Mouse (Mus musculus) liver, embryonic 15.5 days (tissue): Measurements from ENCODE around the gene Gli2. TPM values are rescaled to one million over a fixed set of nuclear protein-coding genes. Genes with fewer than 3 reads are reported as not detected.

ENCODE experiments used
- ATAC-seq: fragments of 200-750 bp; cut with Nextera tagmentation; 2 replicates; pipeline ENCODE4 v1.8.0; 2017; ENCODE audit warnings: moderate number of reproducible peaks, mild to moderate bottlenecking, moderate library complexity; ENCODE audit not compliant: insufficient read depth
- H3K27ac ChIP-seq: fragments of 300-500 bp; sonication (generic); replicated peaks from 2 replicates; pipeline ENCODE4 v1.5.1; 2015; ENCODE audit warnings: mild to moderate bottlenecking, inconsistent platforms
- H3K27me3 ChIP-seq: fragments of 300-500 bp; sonication (generic); 2 replicates; pipeline ENCODE4 v1.6.1; 2015; ENCODE audit warnings: mild to moderate bottlenecking, inconsistent platforms
- H3K36me3 ChIP-seq: fragments of 300-500 bp; sonication (generic); replicated peaks from 2 replicates; pipeline ENCODE4 v1.6.1; 2015; ENCODE audit warnings: moderate library complexity, mild to moderate bottlenecking, inconsistent platforms
- H3K4me1 ChIP-seq: fragments of 300-500 bp; sonication (generic); replicated peaks from 2 replicates; pipeline ENCODE4 v1.6.1; 2015; ENCODE audit warnings: inconsistent platforms
- H3K4me2 ChIP-seq: fragments of 300-500 bp; sonication (generic); 2 replicates; pipeline ENCODE4 v1.6.1; 2015; ENCODE audit warnings: moderate library complexity, mild to moderate bottlenecking, inconsistent platforms
- H3K4me3 ChIP-seq: fragments of 300-500 bp; sonication (generic); replicated peaks from 2 replicates; pipeline ENCODE4 v1.5.1; 2015; ENCODE audit warnings: mild to moderate bottlenecking, inconsistent platforms
- H3K9ac ChIP-seq: fragments of 300-500 bp; sonication (generic); 2 replicates; pipeline ENCODE4 v1.6.1; 2015; ENCODE audit warnings: moderate library complexity, mild to moderate bottlenecking, inconsistent platforms
- H3K9me3 ChIP-seq: fragments of 300-500 bp; sonication (generic); replicated peaks from 2 replicates; pipeline ENCODE4 v1.6.1; 2016; ENCODE audit warnings: inconsistent platforms
- WGBS: fragments of 180-500 bp; shearing (Covaris S2); methylation state at CpG from one replicate; pipeline ENCODE4 v1.1.7; 2015; ENCODE audit warnings: mixed read lengths; ENCODE audit not compliant: insufficient replicate concordance; 5-methylcytosine and 5-hydroxymethylcytosine counted together
- polyA plus RNA-seq: library from polyadenylated mRNA; unstranded; fragments of >200 nt; fragmentation: Nextera tagmentation; extraction: Ambion mirVana; gene quantifications from 2 replicates; pipeline ENCODE4 v1.2.1, GENCODE M21; 2015

Gli2 gene
- polyA plus RNA-seq, 1 experiment from 2014 or later = 0.35 TPM

DNA sequence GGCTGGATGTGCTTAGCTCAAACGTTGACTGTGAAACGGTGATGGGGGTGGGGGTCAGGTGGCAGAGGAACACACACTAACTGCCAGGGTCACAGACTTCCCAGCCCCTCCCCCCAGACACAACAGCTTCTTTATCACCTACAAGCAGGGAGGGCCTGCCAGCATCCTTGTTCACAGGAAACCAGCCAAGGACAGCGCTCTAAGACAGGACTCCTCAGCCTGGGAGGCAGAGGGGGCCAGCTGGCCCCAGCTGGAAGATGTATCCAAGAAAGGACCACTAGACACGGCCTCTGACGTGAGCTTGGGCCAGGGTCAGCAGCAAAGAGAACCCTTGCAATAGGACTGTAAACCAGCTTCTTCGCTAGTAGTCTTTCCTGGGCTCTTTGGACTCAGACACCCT lies 65.1 kb downstream of the Gli2 start:
- H3K4me3 ChIP-seq = no peak overlapping the region
- no peak for ATAC-seq
- no peaks in the 10 kb centered on the region for H3K4me1 ChIP-seq
- H3K36me3 ChIP-seq = no peaks in the 10 kb centered on the region
- 42% methylated on average over 6 of the region's 6 CpGs for WGBS
- no peak overlapping the region for H3K27ac ChIP-seq
- no peaks in the 10 kb centered on the region for H3K27me3 ChIP-seq
- no peaks in the 10 kb centered on the region for H3K9me3 ChIP-seq
- no peak overlapping the region for H3K4me2 ChIP-seq
- no peak overlapping the region for H3K9ac ChIP-seq

DNA sequence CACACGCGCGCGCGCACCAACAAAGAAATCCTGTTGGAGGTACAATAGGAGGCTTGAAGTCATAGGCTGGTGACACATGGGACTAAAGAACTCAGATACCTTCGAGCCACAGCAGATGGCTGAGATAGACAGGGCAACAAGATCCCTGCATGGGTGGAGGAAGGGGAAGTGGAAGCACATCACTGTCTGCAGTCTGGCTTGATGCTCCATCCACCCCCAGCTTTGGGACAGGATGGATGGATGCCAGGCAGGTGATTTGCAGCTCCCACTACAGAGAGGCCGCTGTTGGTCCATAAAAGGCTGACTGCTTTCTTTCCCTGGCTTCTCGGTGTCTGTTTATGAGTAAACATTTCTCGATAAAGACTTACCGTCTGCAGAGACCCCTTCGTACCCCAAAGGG lies 65.9 kb downstream of the Gli2 start:
- Histone ChIP-seq H3K9me3 (no peaks in the 10 kb centered on the region), H3K4me2 (no peak overlapping the region), H3K27ac (no peak overlapping the region), H3K27me3 (no peaks in the 10 kb centered on the region), H3K9ac (no peak overlapping the region), H3K36me3 (no peaks in the 10 kb centered on the region), H3K4me3 (no peak overlapping the region), H3K4me1 (no peaks in the 10 kb centered on the region)
- no peak for ATAC-seq
- 73% methylated on average over 11 of the region's 11 CpGs for WGBS

DNA sequence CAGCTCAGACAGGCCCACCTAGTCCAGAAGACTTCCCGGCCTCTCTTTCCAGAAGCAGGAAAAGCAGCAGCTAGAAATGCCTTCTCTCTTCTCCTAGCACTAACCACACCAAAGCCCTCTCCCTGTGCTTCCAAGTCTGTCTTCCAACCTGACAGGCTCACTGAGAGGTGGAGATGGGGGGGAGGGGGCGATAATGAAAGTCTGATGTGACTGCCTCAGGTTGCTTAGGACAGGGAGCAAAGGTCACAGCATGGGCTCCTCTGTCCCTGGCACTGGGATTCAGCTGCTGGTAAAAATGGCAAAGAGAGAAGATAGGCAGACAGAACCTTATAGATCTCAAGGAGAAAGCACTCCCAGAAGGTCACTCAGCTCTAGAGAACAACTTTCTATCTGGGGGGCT lies 70.0 kb downstream of the Gli2 start:
- Histone ChIP-seq H3K4me2 (no peak overlapping the region), H3K4me1 (no peaks in the 10 kb centered on the region), H3K4me3 (no peak overlapping the region), H3K9me3 (no peaks in the 10 kb centered on the region), H3K36me3 (no peaks in the 10 kb centered on the region), H3K9ac (no peak overlapping the region), H3K27ac (no peak overlapping the region), H3K27me3 (no peaks in the 10 kb centered on the region)
- 45% methylated on average over 2 of the region's 2 CpGs for WGBS
- ATAC-seq = no peak

DNA sequence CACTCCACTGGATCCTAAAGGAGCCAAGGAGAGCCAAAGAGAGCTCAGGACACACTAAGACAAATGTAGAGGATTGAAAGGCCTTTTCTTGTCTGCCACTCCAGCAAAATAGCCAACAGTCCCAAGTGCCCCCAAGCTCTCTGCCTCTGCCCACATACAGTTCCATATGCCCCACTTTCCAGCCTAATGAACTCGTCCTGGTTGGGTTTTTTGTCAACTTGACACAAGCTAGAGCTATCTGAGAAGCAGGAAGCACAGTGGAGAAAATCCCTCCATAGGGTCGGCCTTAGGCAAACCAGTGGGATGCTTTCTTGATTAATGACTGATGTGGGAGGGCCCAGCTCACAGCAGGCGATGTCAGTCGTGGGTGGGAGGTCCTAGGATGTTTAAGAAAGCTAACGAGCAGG lies 70.6 kb downstream of the Gli2 start:
- WGBS = 29% methylated on average over 5 of the region's 5 CpGs
- Histone ChIP-seq H3K27me3 (no peaks in the 10 kb centered on the region), H3K27ac (no peak overlapping the region), H3K4me1 (no peaks in the 10 kb centered on the region), H3K9ac (no peak overlapping the region), H3K36me3 (no peaks in the 10 kb centered on the region), H3K9me3 (no peaks in the 10 kb centered on the region), H3K4me3 (no peak overlapping the region), H3K4me2 (no peak overlapping the region)
- ATAC-seq = no peak

DNA sequence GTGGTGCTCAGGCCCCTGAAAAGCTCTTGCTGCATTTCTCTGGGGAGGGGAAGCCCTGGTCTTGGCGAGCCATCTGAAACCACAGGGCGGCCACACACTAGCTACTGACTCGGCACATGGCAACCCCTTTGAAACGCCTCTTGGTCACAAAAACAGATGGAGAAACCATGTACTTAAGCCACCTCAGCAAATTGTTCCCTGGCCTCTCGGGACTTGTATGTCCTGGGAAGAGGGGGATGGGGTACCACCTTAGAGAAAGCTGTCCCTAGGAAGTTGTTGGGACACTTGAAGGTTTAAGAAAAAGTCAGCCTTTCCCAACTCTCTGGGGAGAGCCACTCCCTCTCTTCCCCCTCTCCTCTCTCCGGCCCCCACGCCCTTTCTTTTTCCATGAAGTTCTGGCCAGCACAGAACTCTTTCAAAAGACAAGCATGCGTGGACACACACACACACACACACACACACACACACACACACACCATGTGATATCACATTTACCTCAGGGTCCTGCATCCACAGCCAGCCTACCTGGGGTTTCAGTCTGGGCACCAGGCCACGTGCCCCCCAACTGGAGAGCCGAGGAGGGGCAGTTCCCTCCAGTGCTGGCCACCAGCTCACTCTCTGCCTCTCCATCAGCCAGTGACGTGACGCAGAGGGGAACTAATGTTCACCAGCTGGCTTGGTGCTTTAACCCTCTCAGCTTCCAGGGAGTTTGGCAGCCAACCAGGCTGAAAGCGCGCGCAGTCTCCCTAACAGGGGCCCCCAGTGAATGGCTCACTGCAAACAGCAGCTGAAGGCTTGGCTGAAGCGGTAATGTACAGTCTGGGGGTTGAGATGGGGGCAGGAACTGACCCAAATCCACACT lies 71.2 kb downstream of the Gli2 start:
- no peak for ATAC-seq
- WGBS = 31% methylated on average over 16 of the region's 16 CpGs
- Histone ChIP-seq H3K27me3 (no peaks in the 10 kb centered on the region), H3K9me3 (no peaks in the 10 kb centered on the region), H3K9ac (no peak overlapping the region), H3K4me2 (no peak overlapping the region), H3K27ac (no peak overlapping the region), H3K4me1 (no peaks in the 10 kb centered on the region), H3K4me3 (no peak overlapping the region), H3K36me3 (no peaks in the 10 kb centered on the region)

DNA sequence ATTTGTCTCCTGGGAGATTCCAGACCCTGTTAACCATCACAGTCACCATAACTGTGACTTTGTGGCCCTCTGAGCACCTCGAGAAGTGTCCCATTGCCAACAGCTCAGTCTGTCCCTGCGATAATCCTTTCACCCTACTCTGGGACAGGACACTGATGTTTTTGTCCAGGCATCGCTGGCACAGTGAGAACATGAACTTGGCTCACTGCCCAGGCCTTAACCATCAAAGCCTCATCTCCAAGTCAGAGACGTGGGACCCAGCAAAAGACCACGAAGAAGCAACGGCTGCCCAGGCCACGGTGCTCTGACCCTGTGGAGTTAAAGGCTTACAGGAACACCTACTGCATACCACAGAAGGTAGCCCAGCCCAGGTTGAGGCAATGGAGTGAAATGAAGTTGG lies 72.8 kb downstream of the Gli2 start:
- no peak for ATAC-seq
- no peaks in the 10 kb centered on the region for H3K4me1 ChIP-seq
- no peak overlapping the region for H3K4me3 ChIP-seq
- no peaks in the 10 kb centered on the region for H3K9me3 ChIP-seq
- H3K4me2 ChIP-seq = no peak overlapping the region
- H3K27me3 ChIP-seq = no peaks in the 10 kb centered on the region
- no peak overlapping the region for H3K9ac ChIP-seq
- no peaks in the 10 kb centered on the region for H3K36me3 ChIP-seq
- 59% methylated on average over 7 of the region's 7 CpGs for WGBS
- H3K27ac ChIP-seq = no peak overlapping the region

DNA sequence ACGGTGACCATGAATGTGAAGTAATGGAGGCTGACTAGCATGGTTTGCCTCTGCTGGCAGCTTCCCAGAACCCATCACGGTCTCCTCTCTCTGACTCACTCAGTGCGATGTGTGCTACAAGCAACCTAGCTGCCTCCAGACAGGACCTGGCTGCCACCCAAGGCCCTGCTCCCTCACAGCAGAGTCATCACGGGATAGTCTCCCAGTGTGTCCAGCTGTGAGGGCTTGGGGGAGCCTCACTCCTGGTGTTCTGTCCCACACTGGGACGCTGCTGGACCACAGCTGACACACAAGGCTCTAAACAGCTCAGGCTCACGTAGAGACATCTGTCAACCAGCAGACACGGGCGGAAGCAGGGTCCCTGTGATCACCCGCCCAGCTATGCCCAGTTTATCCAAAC lies 76.8 kb downstream of the Gli2 start:
- Histone ChIP-seq H3K4me2 (no peak overlapping the region), H3K9ac (no peak overlapping the region), H3K4me1 (no peaks in the 10 kb centered on the region), H3K9me3 (no peaks in the 10 kb centered on the region), H3K27me3 (no peaks in the 10 kb centered on the region), H3K27ac (no peak overlapping the region), H3K36me3 (no peaks in the 10 kb centered on the region), H3K4me3 (no peak overlapping the region)
- 64% methylated on average over 9 of the region's 9 CpGs for WGBS
- ATAC-seq = no peak

DNA sequence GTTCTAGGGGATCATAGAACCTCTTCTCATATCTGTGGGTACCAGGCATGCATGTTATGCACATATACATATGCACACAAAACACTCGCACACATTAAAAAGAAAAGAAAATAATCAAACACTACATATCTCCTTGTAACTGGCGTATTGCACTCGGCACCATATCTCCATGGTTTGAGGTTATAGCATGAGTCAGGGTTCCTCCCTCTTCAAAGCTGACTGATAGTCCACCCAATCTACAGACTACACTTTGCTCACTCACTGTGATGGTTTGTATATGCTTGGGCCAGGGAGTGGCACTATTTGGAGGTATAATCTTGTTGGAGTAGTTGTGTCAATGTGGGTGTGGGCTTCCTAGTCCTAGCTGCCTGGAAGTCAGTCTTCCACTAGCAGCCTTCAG lies 78.0 kb downstream of the Gli2 start:
- WGBS = 37% methylated on average over 3 of the region's 3 CpGs
- H3K27ac ChIP-seq = no peak overlapping the region
- no peaks in the 10 kb centered on the region for H3K27me3 ChIP-seq
- no peaks in the 10 kb centered on the region for H3K36me3 ChIP-seq
- H3K4me1 ChIP-seq = no peaks in the 10 kb centered on the region
- no peak for ATAC-seq
- H3K9me3 ChIP-seq = no peaks in the 10 kb centered on the region
- no peak overlapping the region for H3K4me2 ChIP-seq
- no peak overlapping the region for H3K9ac ChIP-seq
- H3K4me3 ChIP-seq = no peak overlapping the region

DNA sequence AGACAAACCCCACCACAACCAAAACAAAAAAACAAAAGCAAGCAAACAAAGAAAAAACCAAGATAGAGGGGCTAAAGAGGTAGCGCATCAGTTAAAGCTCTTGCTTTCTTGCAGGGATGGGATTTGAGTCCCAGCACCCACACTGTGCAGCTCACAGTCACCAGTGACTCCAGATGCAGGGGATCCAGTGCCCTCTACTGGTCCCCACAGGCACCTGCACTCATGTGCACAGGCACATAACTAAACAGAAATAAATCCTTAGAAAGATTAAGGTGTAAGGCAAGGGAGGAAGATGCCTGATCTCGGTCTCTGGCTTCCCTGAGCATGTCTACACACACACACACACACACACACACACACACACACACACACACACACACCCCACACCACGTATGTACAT lies 83.4 kb downstream of the Gli2 start:
- Histone ChIP-seq H3K9me3 (no peaks in the 10 kb centered on the region), H3K27me3 (no peaks in the 10 kb centered on the region), H3K27ac (no peak overlapping the region), H3K4me2 (no peak overlapping the region), H3K4me3 (no peak overlapping the region), H3K36me3 (no peaks in the 10 kb centered on the region), H3K9ac (no peak overlapping the region), H3K4me1 (no peaks in the 10 kb centered on the region)
- WGBS = 67% methylated on average over 3 of the region's 3 CpGs
- no peak for ATAC-seq

DNA sequence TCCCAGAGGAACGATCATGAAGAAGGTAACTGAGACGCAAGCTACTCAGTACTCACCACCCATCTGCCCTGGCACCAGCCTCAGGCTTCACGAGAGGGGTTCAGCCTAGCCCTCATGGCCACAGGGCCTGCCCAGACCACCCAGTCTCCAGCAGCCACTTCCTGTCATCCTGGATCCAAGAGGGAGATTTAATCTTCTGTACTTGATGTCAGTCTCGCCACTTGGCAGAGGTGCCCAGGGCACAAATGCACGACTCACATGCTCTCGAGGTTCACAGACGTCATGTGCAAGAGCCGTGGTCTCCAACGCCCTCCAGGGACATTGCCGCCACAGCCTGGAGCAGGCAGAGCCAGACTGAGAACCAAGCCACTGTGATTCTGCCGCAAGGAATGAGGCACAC lies 84.0 kb downstream of the Gli2 start:
- no peak overlapping the region for H3K9ac ChIP-seq
- ATAC-seq = no peak
- no peaks in the 10 kb centered on the region for H3K4me1 ChIP-seq
- no peak overlapping the region for H3K4me3 ChIP-seq
- H3K9me3 ChIP-seq = no peaks in the 10 kb centered on the region
- 57% methylated on average over 11 of the region's 11 CpGs for WGBS
- H3K27ac ChIP-seq = no peak overlapping the region
- H3K4me2 ChIP-seq = no peak overlapping the region
- no peaks in the 10 kb centered on the region for H3K27me3 ChIP-seq
- no peaks in the 10 kb centered on the region for H3K36me3 ChIP-seq

DNA sequence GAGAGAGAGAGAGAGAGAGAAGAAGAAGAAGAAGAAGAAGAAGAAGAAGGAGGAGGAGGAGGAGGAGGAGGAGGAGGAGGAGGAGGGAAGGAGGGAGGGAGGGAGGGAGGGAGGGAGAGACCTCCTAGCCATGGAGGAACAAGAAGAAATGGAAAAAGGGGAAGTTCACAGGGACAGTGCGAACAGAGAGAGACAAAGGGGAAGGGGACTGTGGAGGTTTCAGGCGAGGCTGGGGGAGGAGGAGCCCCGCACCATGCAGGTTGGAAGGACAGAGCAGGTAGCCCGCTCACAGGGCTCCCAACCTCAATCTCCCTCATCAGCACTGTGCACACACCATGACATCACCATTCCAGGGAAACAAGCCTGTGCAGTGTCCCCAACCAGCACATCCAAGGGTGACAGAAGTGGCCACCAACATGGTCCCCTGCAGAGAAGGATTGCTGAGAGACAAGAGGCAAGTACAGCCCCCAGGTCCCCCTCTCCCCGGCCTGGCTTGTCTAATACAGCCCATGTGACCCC lies 84.7 kb downstream of the Gli2 start:
- ATAC-seq = no peak

DNA sequence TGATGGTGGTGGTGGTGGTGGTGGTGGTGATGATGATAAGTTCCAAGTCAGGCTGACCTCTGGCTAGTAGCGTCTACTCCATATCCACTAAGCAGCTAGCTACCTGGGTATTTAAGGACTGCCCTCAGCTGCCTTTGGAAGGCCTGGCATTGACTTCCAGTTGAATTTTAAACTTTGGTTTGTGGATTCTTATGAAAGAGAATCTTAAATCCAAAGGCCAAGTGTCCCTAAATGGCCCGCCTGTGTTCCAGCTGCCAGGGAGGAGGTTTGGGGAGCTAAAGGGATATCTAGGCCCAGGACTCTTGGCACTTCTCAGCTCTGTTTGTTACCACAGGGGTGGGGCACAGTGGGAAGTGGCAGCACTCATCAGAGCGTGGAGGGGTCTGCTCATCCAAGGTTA lies 85.4 kb downstream of the Gli2 start:
- Histone ChIP-seq H3K4me1 (no peaks in the 10 kb centered on the region), H3K27me3 (no peaks in the 10 kb centered on the region), H3K27ac (no peak overlapping the region), H3K4me2 (no peak overlapping the region), H3K9ac (no peak overlapping the region), H3K9me3 (no peaks in the 10 kb centered on the region), H3K36me3 (no peaks in the 10 kb centered on the region), H3K4me3 (no peak overlapping the region)
- 52% methylated on average over 3 of the region's 3 CpGs for WGBS
- ATAC-seq = no peak

More for the DNA sequence above, 84.7 kb downstream of the Gli2 start:
- Histone ChIP-seq H3K4me1 (no peaks in the 10 kb centered on the region), H3K36me3 (no peaks in the 10 kb centered on the region), H3K4me2 (no peak overlapping the region), H3K27ac (no peak overlapping the region), H3K4me3 (no peak overlapping the region), H3K27me3 (no peaks in the 10 kb centered on the region), H3K9me3 (no peaks in the 10 kb centered on the region), H3K9ac (no peak overlapping the region)
- WGBS = 12% methylated on average over 5 of the region's 5 CpGs
